Mouse (Mus musculus) limb, embryonic 14.5 days (tissue): ENCODE measurements around the gene Ism2. TPM values are rescaled to one million over a fixed set of nuclear protein-coding genes. Genes with fewer than 3 reads are reported as not detected.
A peak's percentile ranks its signal among the peaks of the same experiment; 100 is the strongest.
"Not testable (repeated sequence)": the region's sequence is repeated elsewhere in the genome, so short reads cannot be mapped to it uniquely, and the experiment has no call there.

Experiments used
- ATAC-seq: fragments of 200-750 bp; cut with Nextera tagmentation; 2 replicates; pipeline ENCODE4 v1.8.0; 2017; ENCODE audit warnings: low read depth, moderate number of reproducible peaks, moderate TSS enrichment; ENCODE audit not compliant: low FRiP score
- DNase-seq: peaks from one replicate; pipeline ENCODE4 v3.0.0-alpha.2; 2015; ENCODE audit warnings: low spot score
- H3K27ac ChIP-seq: fragments of 300-500 bp; sonication (generic); replicated peaks from 2 replicates; pipeline ENCODE4 v1.5.1; 2014; ENCODE audit warnings: low read depth, mild to moderate bottlenecking, low read length, moderate library complexity, mixed read lengths
- H3K27me3 ChIP-seq: fragments of 300-500 bp; sonication (generic); 2 replicates; pipeline ENCODE4 v1.6.1; 2014; ENCODE audit warnings: low read length, mixed read lengths; ENCODE audit not compliant: control insufficient read depth, insufficient read depth
- H3K36me3 ChIP-seq: fragments of 300-500 bp; sonication (generic); 2 replicates; pipeline ENCODE4 v1.6.1; 2014; ENCODE audit warnings: mild to moderate bottlenecking, low read length, moderate library complexity, mixed read lengths; ENCODE audit not compliant: control insufficient read depth, insufficient read depth
- H3K4me1 ChIP-seq: fragments of 300-500 bp; sonication (generic); 2 replicates; pipeline ENCODE4 v1.6.1; 2014; ENCODE audit warnings: antibody characterized with exemption, low read length, mixed read lengths; ENCODE audit not compliant: control insufficient read depth, insufficient read depth
- H3K4me2 ChIP-seq: fragments of 300-500 bp; sonication (generic); replicated peaks from 2 replicates; pipeline ENCODE4 v1.6.1; 2014; ENCODE audit warnings: low read depth, mild to moderate bottlenecking, low read length, moderate library complexity; ENCODE audit not compliant: severe bottlenecking
- H3K4me3 ChIP-seq: fragments of 300-500 bp; sonication (generic); replicated peaks from 2 replicates; pipeline ENCODE4 v1.5.1; 2014; ENCODE audit warnings: low read length
- H3K9ac ChIP-seq: fragments of 300-500 bp; sonication (generic); 2 replicates; pipeline ENCODE4 v1.6.1; 2014; ENCODE audit warnings: mild to moderate bottlenecking, low read depth, low read length, moderate library complexity; ENCODE audit not compliant: severe bottlenecking
- H3K9me3 ChIP-seq: fragments of 300-500 bp; sonication (generic); 2 replicates; pipeline ENCODE4 v1.6.1; 2016; ENCODE audit warnings: low read length; ENCODE audit not compliant: control insufficient read depth
- POLR2A ChIP-seq: fragments of 200-500 bp; IDR thresholded peaks from 2 replicates; pipeline ENCODE4 v1.8.0; 2012; ENCODE audit warnings: inconsistent platforms, mild to moderate bottlenecking, moderate library complexity, borderline replicate concordance; ENCODE audit not compliant: insufficient read depth, insufficient read length; ENCODE audit errors: extremely low read depth
- WGBS: fragments of 180-500 bp; shearing (Covaris S2); extraction: QIAGEN DNeasy Blood & Tissue Kit; methylation state at CpG from one replicate; pipeline ENCODE4 v1.1.7; 2014; 5-methylcytosine and 5-hydroxymethylcytosine counted together
- polyA plus RNA-seq, 2 experiments: library from polyadenylated mRNA; depleted of rRNA in 1 of 2; stranded (reverse) in 1 of 2; unstranded in 1 of 2; fragments of >200 nt; fragmentation: Nextera tagmentation in 1 of 2; extraction: Ambion mirVana in 1 of 2; gene quantifications; 2 replicates each; pipeline versions ENCODE4 v1.2.1 to v1.2.3; 2012 to 2014

Ism2 gene
- polyA plus RNA-seq, 2 experiments = 1.2 to 1.4 TPM

- no peak for TF ChIP-seq POLR2A
- no peak for DNase-seq
Measured at GRCm38 (mm10) chr12:87279879-87280278, 19.6 kb downstream of the Ism2 start.

GRCm38 (mm10) chr12:87279350-87279749, 20.2 kb downstream of the Ism2 start:
- no peaks in the 10 kb centered on the region for H3K27me3 ChIP-seq
- ATAC-seq = no peak
- no peak overlapping the region for H3K27ac ChIP-seq
- WGBS = 46% methylated on average over 3 of the region's 3 CpGs
- no peak overlapping the region for H3K4me3 ChIP-seq
- peaks cover 26% of the 10 kb centered on the region for H3K36me3 ChIP-seq
- DNase-seq = no peak
- no peak overlapping the region for H3K4me2 ChIP-seq
- no peak overlapping the region for H3K9ac ChIP-seq
- 0 out of 2 replicates have a peak, but pooled peaks cover 4% of the 10 kb centered on the region for H3K4me1 ChIP-seq
- TF ChIP-seq POLR2A = no peak
- no peaks in the 10 kb centered on the region for H3K9me3 ChIP-seq

More at GRCm38 (mm10) chr12:87279879-87280278, 19.6 kb downstream of the Ism2 start:
- Histone ChIP-seq H3K27me3 (no peaks in the 10 kb centered on the region), H3K27ac (no peak overlapping the region), H3K4me1 (0 out of 2 replicates have a peak, but pooled peaks cover 4% of the 10 kb centered on the region), H3K4me3 (no peak overlapping the region), H3K9ac (no peak overlapping the region), H3K9me3 (no peaks in the 10 kb centered on the region), H3K36me3 (peaks cover 20% of the 10 kb centered on the region), H3K4me2 (no peak overlapping the region)
- WGBS = 51% methylated on average over 14 of the region's 14 CpGs
- no peak for ATAC-seq

GRCm38 (mm10) chr12:87278118-87278730, 21.3 kb downstream of the Ism2 start:
- H3K36me3 ChIP-seq = peaks cover 37% of the 10 kb centered on the region
- H3K27me3 ChIP-seq = no peaks in the 10 kb centered on the region
- DNase-seq (no peak), ATAC-seq (peak; percentile 36; the same call in 1 of the 2 replicates)
- H3K4me2 ChIP-seq = no peak overlapping the region
- H3K9me3 ChIP-seq = no peaks in the 10 kb centered on the region
- no peak overlapping the region for H3K27ac ChIP-seq
- H3K4me3 ChIP-seq = no peak overlapping the region
- 0 out of 2 replicates have a peak, but pooled peaks cover 4% of the 10 kb centered on the region for H3K4me1 ChIP-seq
- 23% methylated on average over 6 of the region's 6 CpGs for WGBS
- no peak overlapping the region for H3K9ac ChIP-seq
- TF ChIP-seq POLR2A = no peak

GRCm38 (mm10) chr12:87277251-87277650, 22.3 kb downstream of the Ism2 start:
- not testable (repeated sequence) for H3K4me2 ChIP-seq, H3K27me3 ChIP-seq, DNase-seq, H3K9ac ChIP-seq, H3K27ac ChIP-seq, H3K4me1 ChIP-seq, H3K4me3 ChIP-seq, H3K9me3 ChIP-seq, ATAC-seq
- WGBS = 87% methylated on average over 4 of the region's 4 CpGs
- H3K36me3 ChIP-seq = peaks cover 47% of the 10 kb centered on the region

- H3K4me3 ChIP-seq = no peak overlapping the region
- no peak overlapping the region for H3K9ac ChIP-seq
- TF ChIP-seq POLR2A = no peak
- H3K27ac ChIP-seq = no peak overlapping the region
- no peak for ATAC-seq
- H3K9me3 ChIP-seq = no peaks in the 10 kb centered on the region
- 92% methylated on average over 9 of the region's 9 CpGs for WGBS
- H3K27me3 ChIP-seq = no peaks in the 10 kb centered on the region
- no peak overlapping the region for H3K4me2 ChIP-seq
- peaks cover 68% of the 10 kb centered on the region for H3K36me3 ChIP-seq
- DNase-seq = no peak
- 0 out of 2 replicates have a peak, but pooled peaks cover 4% of the 10 kb centered on the region for H3K4me1 ChIP-seq
Measured at GRCm38 (mm10) chr12:87274853-87275831, 24.4 kb downstream of the Ism2 start.
